Mouse (Mus musculus): Measurements from ENCODE around the gene Rsf1.

GRCm38 (mm10) chr7:97717326-97717725 lies 137.6 kb downstream of the Rsf1 start:
- TF ChIP-seq CTCF (IDR thresholded peaks at IDR 0.05; ENCODE audit: low read depth) (no peak), EP300 (optimal IDR thresholded peaks at IDR 0.05) (no peak)

Data from stomach, postnatal 0 days (tissue).